Mouse (Mus musculus) spleen, postnatal 4 days (tissue): ENCODE results near the gene Commd7.

Source experiments
- DNase-seq, 2 experiments: peaks; one replicate each; pipeline ENCODE4 v3.0.0; 2022; ENCODE audit warnings: low spot score in 2 of 2

The Commd7 gene

DNA sequence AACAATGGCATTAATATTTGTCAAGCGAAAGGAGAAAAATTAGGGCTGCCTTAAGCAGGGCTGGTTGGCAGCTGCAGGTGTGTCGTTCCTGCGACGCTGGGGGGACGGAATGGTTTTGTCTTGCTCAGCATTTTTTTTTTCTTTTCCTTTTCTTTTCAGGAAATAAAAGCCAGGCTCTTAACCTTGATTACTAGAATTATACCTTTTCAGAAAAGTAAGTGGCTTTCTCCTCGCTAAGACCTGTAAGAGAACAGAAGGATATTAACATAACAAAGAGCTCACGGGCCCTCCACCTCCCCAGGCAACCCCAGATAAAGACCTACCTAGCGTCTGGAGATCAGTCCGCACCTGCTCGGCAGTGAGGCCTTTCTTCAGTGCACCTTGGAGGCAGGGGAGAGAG, 10.1 kb downstream of the Commd7 start:
- no peak for DNase-seq

DNA sequence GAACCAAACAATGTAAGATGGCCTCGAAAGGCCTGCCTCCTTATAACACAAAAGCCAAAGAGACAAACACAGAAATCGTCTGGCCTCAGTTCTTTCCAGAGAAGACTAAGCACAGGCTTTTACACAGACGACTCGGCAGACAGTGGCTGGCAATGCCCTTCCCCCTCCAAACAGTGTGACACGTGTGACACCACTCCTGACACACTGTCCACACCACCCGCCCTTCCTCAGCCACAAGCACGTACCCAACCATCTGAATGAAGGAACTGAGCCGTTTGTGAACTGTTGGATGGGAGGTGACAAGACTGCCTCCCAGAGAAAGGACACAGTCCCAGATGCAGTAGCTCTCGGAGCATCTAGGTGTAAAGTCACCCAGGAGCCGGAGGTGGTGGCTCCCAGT, 13.7 kb downstream of the Commd7 start:
- no peak for DNase-seq

DNA sequence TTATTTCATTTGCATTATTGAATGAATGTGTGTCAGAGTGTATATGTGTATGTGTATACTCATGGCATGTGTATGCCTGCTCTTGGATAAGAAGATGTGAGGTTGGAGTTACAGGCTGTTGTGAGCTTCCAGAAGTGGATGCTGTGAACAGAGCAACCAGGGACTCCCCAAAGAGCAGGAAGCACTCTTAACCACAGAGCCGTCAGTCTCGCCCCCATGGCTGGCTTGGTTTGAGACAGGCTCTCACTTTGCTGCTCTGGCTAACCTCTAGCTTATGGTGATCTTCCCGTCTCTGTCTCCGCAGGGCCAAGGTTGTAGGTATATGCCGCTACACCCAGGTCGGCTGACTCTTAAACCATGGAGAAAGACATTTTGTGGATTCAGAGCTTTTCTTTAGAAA, 14.1 kb downstream of the Commd7 start:
- no peak for DNase-seq

DNA sequence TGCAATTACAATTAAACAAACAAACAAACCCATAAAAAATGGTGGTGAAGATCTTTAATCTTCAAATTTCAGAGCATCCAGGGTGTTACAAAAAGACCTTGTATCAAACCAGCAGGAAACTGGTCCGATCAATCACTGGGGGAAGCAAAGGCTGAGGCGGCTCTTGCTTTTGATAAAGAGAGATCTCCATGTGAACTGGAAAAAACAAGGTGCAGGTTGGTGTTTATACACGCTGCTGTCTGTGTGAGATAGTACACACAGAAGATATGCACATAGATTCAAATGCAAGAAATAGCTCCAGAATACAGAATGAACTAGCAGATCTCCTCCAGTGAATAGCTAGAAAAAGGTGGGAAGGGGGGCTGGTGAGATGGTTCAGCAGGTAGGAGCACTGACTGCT, 15.7 kb downstream of the Commd7 start:
- DNase-seq, result no peak

DNA sequence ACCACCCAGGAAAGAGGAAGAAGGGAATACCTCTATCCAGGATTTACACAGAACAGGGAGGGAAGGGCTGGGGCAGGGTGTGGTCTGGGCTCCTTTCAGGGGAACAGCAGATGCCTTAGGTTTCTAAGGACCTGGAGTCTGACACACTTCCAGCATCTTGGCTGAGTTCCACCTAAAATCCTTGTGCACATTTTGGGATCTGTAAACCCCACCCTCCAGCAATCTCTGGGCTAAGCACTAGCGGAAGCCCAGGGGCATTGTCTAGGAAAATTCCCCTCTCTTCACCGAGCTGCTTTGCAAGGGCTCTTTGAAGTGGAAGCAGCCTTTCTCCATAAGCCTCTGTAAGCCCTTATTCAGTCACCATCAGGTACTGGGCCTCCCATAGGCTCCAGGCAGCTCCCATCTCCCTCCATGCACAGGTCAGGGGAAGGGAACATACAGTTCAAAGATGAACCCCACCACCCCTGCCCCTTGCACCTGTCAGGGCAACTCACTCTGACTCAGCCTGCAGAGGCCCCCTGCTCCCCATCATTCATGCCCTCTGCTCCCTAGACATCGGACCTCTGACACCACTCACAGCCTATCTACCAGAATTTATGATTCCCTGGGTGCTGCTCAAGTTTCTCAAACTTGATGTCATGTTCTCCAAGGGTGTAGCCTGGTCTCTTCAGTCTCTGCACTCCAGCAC, 19.8 kb downstream of the Commd7 start:
- no peak for DNase-seq

DNA sequence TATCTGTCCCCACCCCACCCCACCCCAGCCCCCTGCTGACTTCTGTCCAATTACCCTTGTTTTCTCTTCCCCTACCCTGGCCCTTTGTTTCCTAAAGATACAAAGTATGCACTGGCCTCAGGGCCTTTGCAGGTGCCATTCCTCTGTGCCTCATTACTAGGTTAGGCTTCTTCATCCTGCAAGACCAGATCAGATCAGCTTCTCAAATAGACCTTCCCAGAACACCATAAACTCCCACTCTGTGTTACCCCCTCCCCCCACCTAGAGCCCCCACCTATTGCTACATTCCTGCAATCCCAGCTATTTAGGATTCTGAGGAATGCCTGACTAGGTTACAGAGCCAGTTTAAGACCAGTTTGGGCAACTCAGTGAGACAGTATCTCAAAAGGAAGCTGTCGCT, 20.8 kb downstream of the Commd7 start:
- DNase-seq, result no peak

DNA sequence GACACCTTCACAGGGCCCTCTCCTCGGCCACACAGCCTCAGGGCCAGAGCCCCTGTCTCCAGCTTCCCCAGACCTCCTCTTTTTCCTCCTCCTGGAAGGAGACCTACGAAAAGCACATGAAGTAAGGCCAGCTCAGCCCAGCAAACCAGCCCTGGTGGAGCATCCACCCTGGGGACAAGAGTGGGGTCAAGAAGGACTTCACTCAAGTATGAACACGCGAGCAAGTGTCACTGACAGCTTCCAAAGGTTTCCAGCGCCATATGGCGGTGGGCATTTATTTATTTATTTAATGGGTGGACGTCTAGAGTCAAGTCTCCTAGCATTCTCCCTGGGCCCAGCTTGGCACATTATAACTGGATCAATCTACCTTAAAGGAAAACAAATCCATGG, 21.3 kb downstream of the Commd7 start:
- no peak for DNase-seq

DNA sequence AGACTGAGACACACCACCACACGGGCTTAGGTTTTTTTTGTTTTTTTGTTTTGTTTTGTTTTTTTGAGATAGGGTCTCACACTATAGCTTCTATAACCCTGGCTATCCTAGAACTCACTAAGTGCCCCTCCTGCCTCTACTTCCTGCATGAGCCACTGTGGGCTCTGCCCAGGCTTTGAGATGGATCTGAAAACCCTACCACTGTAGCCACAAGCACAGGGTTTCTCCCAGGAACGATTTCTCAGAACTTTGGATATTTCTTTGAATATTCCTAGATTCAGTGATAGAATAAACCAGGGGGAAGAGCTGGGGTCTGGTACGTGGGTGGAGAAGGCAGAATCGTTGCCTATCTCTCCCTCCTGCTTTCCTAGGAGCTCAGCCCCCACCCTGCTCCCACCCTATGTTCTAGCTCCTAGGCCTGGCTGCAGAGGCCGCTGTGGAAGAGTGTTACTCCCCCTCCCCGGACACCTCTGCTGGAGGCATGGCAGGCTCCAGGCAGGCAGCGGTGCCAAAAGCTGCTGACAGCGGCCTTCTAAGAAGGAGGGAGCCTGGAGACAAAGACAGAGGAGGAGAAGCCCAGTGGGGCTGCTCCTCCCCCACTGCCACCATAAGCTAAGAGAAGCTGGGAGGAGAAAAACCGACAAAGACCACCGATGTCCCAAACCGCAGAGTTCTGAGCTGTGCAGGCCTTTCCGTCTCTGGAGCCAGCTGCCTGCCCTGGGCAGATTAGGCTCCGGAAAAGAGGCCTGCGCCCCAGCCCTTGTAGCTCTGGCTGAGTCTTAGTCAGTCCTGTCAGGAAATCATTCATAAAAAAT, 21.9 kb downstream of the Commd7 start:
- peak in 1 of 2 experiments; percentile 52 for DNase-seq

DNA sequence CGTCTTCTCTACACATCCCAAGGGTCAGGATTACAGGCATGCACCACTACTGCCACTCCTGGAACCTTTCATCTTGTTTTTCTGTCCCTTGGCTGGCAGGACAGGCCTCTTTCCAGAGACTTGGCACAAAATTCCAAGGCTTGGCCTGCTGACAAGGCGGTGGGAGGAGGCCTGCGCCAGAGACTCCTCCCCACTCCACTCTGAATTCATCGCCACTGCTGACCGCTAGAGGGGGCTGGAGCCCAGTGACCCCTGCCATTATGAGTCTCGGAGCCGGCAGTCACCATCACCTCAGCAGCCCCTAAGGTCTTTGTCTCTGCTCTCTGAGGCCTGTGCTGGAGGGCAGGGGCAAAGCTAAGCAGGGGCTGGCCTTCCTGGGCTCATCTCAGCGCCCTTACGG, 23.0 kb downstream of the Commd7 start:
- DNase-seq, result peak; percentile 82 to 91

DNA sequence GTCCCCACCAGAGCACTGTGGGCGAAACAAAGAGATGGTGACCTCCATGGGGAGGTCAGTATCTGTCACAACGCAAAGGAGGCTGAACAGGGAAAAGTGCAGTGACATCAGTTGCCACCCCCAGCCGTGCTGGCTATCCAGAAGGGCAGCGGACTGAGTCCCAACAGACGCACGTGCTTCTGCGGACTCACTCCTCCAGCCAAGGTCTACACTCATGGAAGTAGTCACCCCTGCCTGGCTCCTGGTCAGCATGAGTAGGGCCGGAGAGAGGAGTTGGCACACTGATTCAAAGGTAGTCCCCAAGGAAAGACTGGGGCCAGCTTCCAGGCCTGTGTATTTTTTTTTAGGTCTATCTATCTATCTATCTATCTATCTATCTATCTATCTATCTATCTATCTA, 23.5 kb downstream of the Commd7 start:
- DNase-seq, result no peak

DNA sequence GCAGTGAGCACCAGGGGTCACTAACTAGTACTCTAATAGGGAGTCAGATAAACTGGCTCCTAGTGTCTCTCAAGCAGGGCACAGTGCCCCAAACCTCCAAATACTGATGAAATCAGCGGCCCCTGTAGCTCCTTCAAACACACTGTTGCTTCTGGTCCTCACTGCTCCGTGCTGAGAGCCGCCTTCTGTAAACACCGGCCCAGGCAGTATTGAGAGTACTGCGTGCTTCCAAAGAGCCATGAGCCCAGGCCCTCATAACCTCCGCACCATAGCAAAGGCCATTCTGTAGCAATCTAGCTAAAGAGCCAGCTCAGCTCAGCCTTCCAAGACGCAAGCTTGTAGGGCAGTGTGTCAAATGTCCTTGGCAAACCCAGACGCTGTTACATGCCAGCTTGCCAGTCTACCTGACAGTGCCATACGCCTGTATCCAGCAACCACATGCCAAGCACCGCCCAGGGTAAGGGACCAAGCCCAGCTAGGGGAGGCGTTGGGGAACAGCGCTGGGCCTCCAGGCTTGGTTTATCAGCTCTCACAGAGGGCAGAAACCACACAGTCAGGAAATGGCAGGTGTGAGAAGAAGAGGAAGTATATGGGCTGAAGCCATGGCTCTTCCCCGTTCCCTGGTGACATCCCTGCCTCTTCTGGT, 24.6 kb downstream of the Commd7 start:
- peak; percentile 76 to 84 for DNase-seq

DNA sequence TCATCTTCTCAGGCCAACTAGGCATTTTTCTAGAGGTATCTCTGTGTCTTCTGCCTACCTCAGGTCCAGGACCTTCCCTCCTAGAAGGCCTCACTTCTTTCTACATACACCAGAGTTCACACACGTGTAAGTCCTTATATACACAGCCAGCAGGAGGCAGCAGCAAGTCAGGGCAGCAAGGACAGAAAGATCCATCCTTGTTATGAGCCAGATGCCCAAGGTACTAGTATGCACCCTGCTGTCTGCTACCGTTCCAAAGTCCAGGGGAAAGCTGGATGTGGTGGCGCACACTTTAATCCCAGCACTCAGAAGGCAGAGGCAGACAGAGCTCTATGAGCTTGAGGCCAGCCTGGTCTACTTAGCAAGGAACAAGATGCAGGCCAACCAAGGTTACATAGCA, 26.2 kb downstream of the Commd7 start:
- DNase-seq, result peak; percentile 65 to 85

DNA sequence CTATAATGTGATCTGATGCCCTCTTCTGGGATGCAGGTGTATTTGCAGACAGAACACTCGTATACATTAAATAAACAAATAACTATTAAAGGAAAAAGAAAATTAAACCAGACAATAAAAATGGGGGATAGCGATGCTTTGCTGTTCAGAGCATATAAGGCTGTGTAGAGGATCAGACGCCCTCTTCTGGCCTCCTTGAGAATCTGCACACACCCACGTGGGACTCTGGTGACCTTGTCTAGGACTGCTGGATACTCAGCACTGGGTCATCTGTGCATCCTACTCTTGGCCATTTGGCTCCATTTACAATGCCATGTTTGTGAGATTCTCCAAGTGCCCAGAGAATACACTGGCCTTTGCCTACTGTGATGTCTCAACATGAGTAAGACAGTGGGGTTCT, 28.9 kb downstream of the Commd7 start:
- DNase-seq, result peak in 1 of 2 experiments; percentile 30

DNA sequence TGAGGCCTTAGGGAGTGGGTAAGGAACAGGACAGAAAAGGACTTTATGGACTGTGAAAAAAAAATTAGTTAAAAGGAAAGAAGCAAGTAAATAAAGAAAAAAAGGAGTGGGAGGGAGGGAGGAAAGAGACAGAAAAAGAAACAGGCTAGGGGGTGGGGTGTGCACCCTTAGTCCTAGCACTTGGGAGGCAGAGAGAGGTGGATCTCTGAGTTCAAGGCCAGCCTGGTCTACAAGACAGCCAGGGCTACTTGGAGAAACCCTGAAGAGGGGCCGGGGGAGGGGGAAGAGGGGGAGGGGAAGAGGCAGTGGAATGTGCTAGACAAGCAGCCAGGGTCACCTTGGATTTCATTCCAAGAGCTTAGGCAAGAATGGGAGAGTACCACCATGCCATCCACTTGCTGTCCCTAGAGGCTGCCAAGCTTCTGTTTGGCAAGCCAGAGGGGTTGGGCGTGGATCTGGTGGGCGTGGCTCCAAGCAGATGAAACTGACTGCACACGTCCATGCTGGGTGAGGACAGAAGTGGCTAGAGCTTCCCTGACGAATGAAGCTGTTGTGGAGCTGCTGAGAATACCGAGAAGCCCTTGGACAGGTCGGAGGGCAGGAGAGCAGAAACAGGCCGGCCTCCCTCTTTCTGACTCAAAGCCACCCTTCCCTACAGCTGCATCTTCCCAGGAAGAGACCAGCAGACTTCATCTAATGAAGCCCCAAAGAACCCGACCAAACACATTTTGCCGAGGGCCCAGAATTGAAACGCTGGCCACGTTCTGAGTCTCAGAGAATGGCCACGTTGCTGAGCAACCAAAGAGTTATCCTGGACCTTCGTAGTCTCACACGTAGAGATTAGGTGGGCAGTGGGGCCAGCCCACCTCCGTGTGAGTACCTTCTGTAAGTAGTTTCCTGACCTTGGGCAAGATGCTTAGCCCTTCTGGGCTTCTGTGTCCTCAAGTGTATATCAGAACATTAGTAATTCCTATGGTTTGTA, 31.6 kb downstream of the Commd7 start:
- peak; percentile 66 to 73 for DNase-seq

DNA sequence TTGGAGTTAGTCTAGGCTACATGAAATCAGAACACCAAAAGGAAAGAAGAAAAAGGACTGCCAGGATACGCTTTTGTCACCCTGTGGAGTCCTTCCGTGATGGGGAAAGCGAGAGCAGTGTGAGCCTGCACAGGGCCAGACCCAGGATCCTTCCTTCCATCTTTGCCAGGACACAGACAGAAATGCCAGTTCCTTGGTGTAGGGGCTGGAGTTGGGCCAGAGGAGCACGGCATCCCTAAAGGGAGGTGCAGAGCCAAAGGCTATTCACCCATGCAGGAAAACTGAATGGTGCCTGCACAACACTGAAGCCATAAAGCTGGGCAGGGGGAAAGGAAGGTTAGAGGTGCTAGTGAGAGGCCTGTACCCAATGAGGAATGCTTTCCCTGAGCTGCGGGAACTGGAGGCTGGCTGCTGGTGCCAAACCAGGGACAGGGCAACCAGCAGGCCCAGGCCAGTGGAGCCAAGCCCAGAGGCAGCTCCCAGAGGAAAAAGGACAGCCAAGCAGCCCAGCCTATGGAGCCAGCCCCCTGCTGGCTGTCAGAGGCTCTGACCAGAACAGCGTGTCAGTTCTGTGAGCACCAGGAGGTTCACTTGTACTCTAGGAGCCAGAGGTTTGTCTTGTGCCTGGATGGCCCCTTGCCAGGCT, 32.4 kb downstream of the Commd7 start:
- DNase-seq, result peak in 1 of 2 experiments; percentile 66

DNA sequence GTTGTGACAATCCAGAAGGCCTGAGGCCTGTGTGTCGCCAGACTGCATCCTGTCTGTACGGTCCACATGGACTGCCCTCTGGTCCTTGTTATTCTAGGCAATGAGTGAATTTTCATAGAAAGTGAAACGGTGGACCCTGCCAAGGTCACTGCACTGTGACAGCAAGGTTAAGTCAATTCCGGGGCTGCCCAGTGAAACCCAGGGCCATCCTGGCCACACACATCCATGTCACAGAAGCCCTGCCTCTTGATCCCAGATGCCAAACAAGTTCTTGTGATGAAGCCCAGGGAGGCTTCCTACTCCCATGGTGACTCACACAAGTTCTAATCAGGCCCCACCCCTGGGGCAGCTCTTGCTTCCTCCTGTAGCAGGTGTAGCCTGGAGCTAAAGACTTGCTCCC, 35.0 kb downstream of the Commd7 start:
- DNase-seq, result no peak

DNA sequence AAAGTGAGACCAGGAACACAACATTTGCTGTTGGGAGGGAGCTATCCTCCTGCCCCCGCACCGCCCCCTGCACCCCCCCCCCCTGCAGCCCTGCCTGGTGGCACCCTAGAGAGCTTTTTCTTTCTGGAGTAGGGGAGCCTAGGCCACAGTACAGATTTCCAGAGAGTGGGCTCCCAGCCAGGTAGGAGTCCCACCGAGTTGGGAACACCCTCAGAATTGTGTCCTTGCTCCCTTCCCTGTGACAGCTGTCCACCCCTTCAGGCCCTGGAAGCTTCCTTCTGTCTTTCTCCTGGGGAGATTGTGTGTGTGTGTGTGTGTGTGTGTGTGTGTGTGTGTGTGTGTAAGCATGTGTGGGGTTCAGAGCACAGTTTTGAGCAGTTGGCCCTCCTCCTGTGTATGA, 35.6 kb downstream of the Commd7 start:
- DNase-seq, result no peak

DNA sequence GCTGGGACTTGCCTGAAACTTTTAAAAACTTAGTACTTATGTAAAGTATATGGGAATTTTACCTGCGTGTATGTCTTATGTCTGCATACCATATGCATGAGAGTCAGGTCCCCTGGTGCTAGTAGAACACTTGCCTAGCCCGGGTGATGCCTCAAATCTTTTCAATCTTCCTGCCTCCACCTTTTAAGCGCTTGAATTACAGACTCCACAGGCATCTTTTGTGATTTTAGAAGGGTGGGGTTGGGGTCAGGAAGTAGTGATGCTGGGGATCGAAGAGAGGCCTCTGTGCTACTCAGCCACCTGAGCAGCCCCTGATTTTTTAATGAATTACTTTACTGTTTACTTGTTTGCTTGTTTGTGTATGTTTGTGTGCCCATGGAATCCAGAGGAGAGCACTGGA, 37.6 kb downstream of the Commd7 start:
- DNase-seq, result no peak

DNA sequence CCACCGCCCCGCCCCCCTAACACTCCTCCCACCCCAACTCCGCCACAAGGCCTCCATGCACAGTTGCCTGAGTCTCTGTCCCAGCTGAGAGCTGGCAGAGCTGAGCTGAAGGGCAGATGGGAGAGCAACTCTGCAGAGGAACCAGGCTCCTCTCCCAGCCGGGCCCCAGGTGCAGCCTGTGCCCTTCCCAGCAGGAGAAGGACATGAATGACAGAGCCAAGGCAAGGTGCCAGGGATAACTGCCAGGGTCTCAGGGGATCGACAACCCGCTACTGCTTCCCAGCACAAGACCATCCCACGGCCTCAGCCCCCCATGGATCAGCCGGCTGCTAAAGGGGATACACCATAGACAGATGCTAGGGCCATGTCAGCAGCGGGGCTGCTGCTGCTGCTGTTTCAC, 39.4 kb downstream of the Commd7 start:
- no peak for DNase-seq

DNA sequence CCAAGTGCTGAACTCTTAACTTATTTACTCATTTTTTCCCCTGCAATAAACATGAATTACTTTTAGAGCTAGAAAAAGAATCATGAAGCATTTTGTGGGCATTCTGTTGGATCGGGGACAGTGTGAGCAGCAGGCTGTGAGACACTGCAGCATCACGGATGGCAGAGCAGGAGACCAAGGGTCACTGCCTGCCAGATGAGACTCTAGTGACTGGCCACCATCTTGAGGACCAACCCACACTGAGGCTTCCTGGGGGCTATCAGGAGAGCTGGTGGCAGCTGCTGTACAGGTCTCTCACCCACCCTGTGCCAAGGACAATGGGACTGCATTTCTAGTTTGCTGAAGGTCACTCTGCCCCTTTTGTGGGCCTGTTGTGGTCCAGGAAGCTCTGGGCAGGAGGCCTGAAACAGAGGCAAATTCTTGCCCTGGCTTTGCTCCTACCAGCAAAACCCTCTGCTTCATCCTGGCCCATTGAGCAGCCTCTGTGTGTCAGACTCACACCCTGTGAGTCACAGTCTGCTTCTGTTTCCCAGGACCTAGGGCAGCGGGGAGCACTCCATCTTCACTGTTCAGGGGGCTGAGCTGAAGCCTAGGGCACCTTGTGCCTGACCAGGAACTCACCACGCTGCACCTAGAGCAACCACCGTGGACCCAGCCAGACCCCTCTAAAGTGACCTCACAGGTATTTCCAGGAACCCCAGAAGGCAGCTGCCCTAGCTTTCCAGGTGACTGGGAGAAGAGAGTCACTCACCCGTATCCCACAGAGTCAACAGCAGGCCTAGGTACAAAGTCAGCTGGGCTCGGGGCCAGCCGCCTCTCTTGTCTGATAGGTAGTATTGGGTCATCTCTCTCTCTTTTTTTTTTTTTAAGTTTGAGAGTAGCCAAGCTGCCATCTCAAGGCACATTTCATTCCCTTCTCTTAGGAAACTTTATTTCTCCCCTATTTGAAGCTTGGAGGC, 40.2 kb downstream of the Commd7 start:
- DNase-seq, result no peak
